Mouse (Mus musculus) limb, embryonic 14.5 days (tissue): ENCODE measurements around the gene Senp7. TPM values are rescaled to one million over a fixed set of nuclear protein-coding genes. Genes with fewer than 3 reads are reported as not detected.

Source experiments
- ATAC-seq: fragments of 200-750 bp; cut with Nextera tagmentation; 2 replicates; pipeline ENCODE4 v1.8.0; 2017; ENCODE audit warnings: low read depth, moderate number of reproducible peaks, moderate TSS enrichment; ENCODE audit not compliant: low FRiP score
- DNase-seq: peaks from one replicate; pipeline ENCODE4 v3.0.0-alpha.2; 2015; ENCODE audit warnings: low spot score
- H3K27ac ChIP-seq: fragments of 300-500 bp; sonication (generic); replicated peaks from 2 replicates; pipeline ENCODE4 v1.5.1; 2014; ENCODE audit warnings: low read depth, mild to moderate bottlenecking, low read length, moderate library complexity, mixed read lengths
- H3K27me3 ChIP-seq: fragments of 300-500 bp; sonication (generic); 2 replicates; pipeline ENCODE4 v1.6.1; 2014; ENCODE audit warnings: low read length, mixed read lengths; ENCODE audit not compliant: control insufficient read depth, insufficient read depth
- H3K36me3 ChIP-seq: fragments of 300-500 bp; sonication (generic); 2 replicates; pipeline ENCODE4 v1.6.1; 2014; ENCODE audit warnings: mild to moderate bottlenecking, low read length, moderate library complexity, mixed read lengths; ENCODE audit not compliant: control insufficient read depth, insufficient read depth
- H3K4me1 ChIP-seq: fragments of 300-500 bp; sonication (generic); 2 replicates; pipeline ENCODE4 v1.6.1; 2014; ENCODE audit warnings: antibody characterized with exemption, low read length, mixed read lengths; ENCODE audit not compliant: control insufficient read depth, insufficient read depth
- H3K4me2 ChIP-seq: fragments of 300-500 bp; sonication (generic); replicated peaks from 2 replicates; pipeline ENCODE4 v1.6.1; 2014; ENCODE audit warnings: low read depth, mild to moderate bottlenecking, low read length, moderate library complexity; ENCODE audit not compliant: severe bottlenecking
- H3K4me3 ChIP-seq: fragments of 300-500 bp; sonication (generic); replicated peaks from 2 replicates; pipeline ENCODE4 v1.5.1; 2014; ENCODE audit warnings: low read length
- H3K9ac ChIP-seq: fragments of 300-500 bp; sonication (generic); 2 replicates; pipeline ENCODE4 v1.6.1; 2014; ENCODE audit warnings: mild to moderate bottlenecking, low read depth, low read length, moderate library complexity; ENCODE audit not compliant: severe bottlenecking
- H3K9me3 ChIP-seq: fragments of 300-500 bp; sonication (generic); 2 replicates; pipeline ENCODE4 v1.6.1; 2016; ENCODE audit warnings: low read length; ENCODE audit not compliant: control insufficient read depth
- POLR2A ChIP-seq: fragments of 200-500 bp; IDR thresholded peaks from 2 replicates; pipeline ENCODE4 v1.8.0; 2012; ENCODE audit warnings: inconsistent platforms, mild to moderate bottlenecking, moderate library complexity, borderline replicate concordance; ENCODE audit not compliant: insufficient read depth, insufficient read length; ENCODE audit errors: extremely low read depth
- WGBS: fragments of 180-500 bp; shearing (Covaris S2); extraction: QIAGEN DNeasy Blood & Tissue Kit; methylation state at CpG from one replicate; pipeline ENCODE4 v1.1.7; 2014; 5-methylcytosine and 5-hydroxymethylcytosine counted together
- polyA plus RNA-seq, 2 experiments: library from polyadenylated mRNA; depleted of rRNA in 1 of 2; stranded (reverse) in 1 of 2; unstranded in 1 of 2; fragments of >200 nt; fragmentation: Nextera tagmentation in 1 of 2; extraction: Ambion mirVana in 1 of 2; gene quantifications; 2 replicates each; pipeline versions ENCODE4 v1.2.1 to v1.2.3; 2012 to 2014

Senp7 gene
- polyA plus RNA-seq, 2 experiments = 25.3 to 34.5 TPM

- Histone ChIP-seq H3K27me3 (no peaks in the 10 kb centered on the region), H3K9me3 (no peaks in the 10 kb centered on the region), H3K4me1 (peaks cover 10% of the 10 kb centered on the region), H3K4me3 (no peak overlapping the region), H3K4me2 (peak overlapping the region; percentile 39; the same call in 1 of the 2 replicates), H3K9ac (no peak overlapping the region), H3K27ac (peak overlapping the region; percentile 85; the same call in 1 of the 2 replicates), H3K36me3 (no peaks in the 10 kb centered on the region)
- TF ChIP-seq POLR2A = no peak
- WGBS = 74% methylated on average over 5 of the region's 5 CpGs
- ATAC-seq (no peak), DNase-seq (no peak)
Measured at GRCm38 (mm10) chr16:56074565-56074964, 26.4 kb downstream of the Senp7 start.

- H3K4me3 ChIP-seq = peak overlapping the region; percentile 63
- H3K4me2 ChIP-seq = peak overlapping the region; percentile 52
- 2% methylated on average over 44 of the region's 66 CpGs for WGBS
- DNase-seq (peak; percentile 96), ATAC-seq (peak; percentile 85)
- no peaks in the 10 kb centered on the region for H3K27me3 ChIP-seq
- H3K4me1 ChIP-seq = peaks cover 10% of the 10 kb centered on the region
- H3K36me3 ChIP-seq = no peaks in the 10 kb centered on the region
- TF ChIP-seq POLR2A = 0 out of 2 replicates have a peak, but pooled peaks have one; percentile 40
- H3K9me3 ChIP-seq = no peaks in the 10 kb centered on the region
- H3K9ac ChIP-seq = peak overlapping the region; percentile 68
- peak overlapping the region; percentile 85 for H3K27ac ChIP-seq
Measured at GRCm38 (mm10) chr16:56075222-56076111, 27.3 kb downstream of the Senp7 start.

GRCm38 (mm10) chr16:56076121-56076869 lies 28.2 kb downstream of the Senp7 start:
- ATAC-seq = no peak
- peaks cover 10% of the 10 kb centered on the region for H3K4me1 ChIP-seq
- no peak for TF ChIP-seq POLR2A
- peak overlapping the region; percentile 68 for H3K9ac ChIP-seq
- no peak for DNase-seq
- H3K4me3 ChIP-seq = peak overlapping the region; percentile 63
- no peak overlapping the region for H3K27ac ChIP-seq
- peak overlapping the region; percentile 52 for H3K4me2 ChIP-seq
- H3K27me3 ChIP-seq = no peaks in the 10 kb centered on the region
- H3K36me3 ChIP-seq = no peaks in the 10 kb centered on the region
- no peaks in the 10 kb centered on the region for H3K9me3 ChIP-seq
- WGBS = 14% methylated on average over 11 of the region's 11 CpGs

DNA sequence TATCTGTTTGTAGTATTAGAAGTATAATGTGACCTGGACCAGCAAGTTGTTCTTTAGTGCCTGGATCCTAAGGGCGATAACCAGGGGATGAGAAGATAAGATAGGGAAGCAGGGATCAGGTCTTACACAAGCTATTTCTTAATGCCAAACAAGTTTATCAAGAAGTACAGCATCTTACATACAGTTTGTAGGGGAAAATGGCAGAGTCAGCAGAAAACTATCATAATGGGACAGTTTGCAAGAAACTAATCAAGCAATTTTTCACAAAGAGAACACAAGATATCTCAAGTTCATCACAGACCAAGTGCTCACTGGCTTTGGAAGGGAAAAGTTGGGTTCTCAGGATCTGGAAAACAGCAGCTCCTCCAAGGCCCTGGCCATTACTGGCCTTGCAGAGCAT lies 31.3 kb downstream of the Senp7 start:
- WGBS = 86% methylated on average over 1 of the region's 1 CpGs
- ATAC-seq = no peak
- no peak for DNase-seq

GRCm38 (mm10) chr16:56081691-56082090 lies 33.6 kb downstream of the Senp7 start:
- Histone ChIP-seq H3K4me1 (peaks cover 2% of the 10 kb centered on the region; the same call in 1 of the 2 replicates), H3K9me3 (no peaks in the 10 kb centered on the region), H3K4me3 (no peak overlapping the region), H3K4me2 (no peak overlapping the region), H3K9ac (no peak overlapping the region), H3K36me3 (peaks cover 10% of the 10 kb centered on the region), H3K27ac (no peak overlapping the region), H3K27me3 (no peaks in the 10 kb centered on the region)
- WGBS = 88% methylated on average over 4 of the region's 4 CpGs
- no peak for TF ChIP-seq POLR2A
- ATAC-seq (no peak), DNase-seq (no peak)

More for the DNA sequence above, 31.3 kb downstream of the Senp7 start:
- Histone ChIP-seq H3K4me2 (no peak overlapping the region), H3K27ac (no peak overlapping the region), H3K4me1 (peaks cover 10% of the 10 kb centered on the region), H3K9me3 (no peaks in the 10 kb centered on the region), H3K27me3 (no peaks in the 10 kb centered on the region), H3K4me3 (no peak overlapping the region), H3K9ac (no peak overlapping the region), H3K36me3 (peaks cover 5% of the 10 kb centered on the region; the same call in 1 of the 2 replicates)
- TF ChIP-seq POLR2A = no peak
